Mouse (Mus musculus) intestine, embryonic 14.5 days (tissue): ENCODE measurements around the gene Elf5. TPM values are rescaled to one million over a fixed set of nuclear protein-coding genes. Genes with fewer than 3 reads are reported as not detected.

Source experiments
- ATAC-seq: fragments of 200-750 bp; cut with Nextera tagmentation; replicated peaks from 2 replicates; pipeline ENCODE4 v1.8.0; 2017; ENCODE audit warnings: low read depth, moderate number of reproducible peaks, moderate TSS enrichment, moderate library complexity; ENCODE audit not compliant: low FRiP score, low TSS enrichment
- DNase-seq: peaks from one replicate; pipeline ENCODE4 v3.0.0-alpha.2; 2018; ENCODE audit warnings: low spot score
- H3K27ac ChIP-seq: fragments of 300-500 bp; sonication (generic); 2 replicates; pipeline ENCODE4 v1.5.1; 2014; ENCODE audit warnings: low read depth, mild to moderate bottlenecking, control low read depth
- H3K27me3 ChIP-seq: fragments of 300-500 bp; sonication (generic); replicated peaks from 2 replicates; pipeline ENCODE4 v1.6.1; 2014; ENCODE audit warnings: low read length, control low read depth; ENCODE audit not compliant: control insufficient read depth, insufficient read depth
- H3K36me3 ChIP-seq: fragments of 300-500 bp; sonication (generic); 2 replicates; pipeline ENCODE4 v1.6.1; 2014; ENCODE audit warnings: low read length, control low read depth; ENCODE audit not compliant: control insufficient read depth, insufficient read depth
- H3K4me1 ChIP-seq: fragments of 300-500 bp; sonication (generic); replicated peaks from 2 replicates; pipeline ENCODE4 v1.6.1; 2014; ENCODE audit warnings: low read length, control low read depth, mixed read lengths; ENCODE audit not compliant: control insufficient read depth, insufficient read depth
- H3K4me2 ChIP-seq: fragments of 300-500 bp; sonication (generic); 2 replicates; pipeline ENCODE4 v1.6.1; 2014; ENCODE audit warnings: low read length
- H3K4me3 ChIP-seq: fragments of 300-500 bp; sonication (generic); 2 replicates; pipeline ENCODE4 v1.5.1; 2014; ENCODE audit warnings: low read depth, low read length, control low read depth, mixed read lengths
- H3K9ac ChIP-seq: fragments of 300-500 bp; sonication (generic); 2 replicates; pipeline ENCODE4 v1.6.1; 2014; ENCODE audit warnings: mild to moderate bottlenecking, low read length
- H3K9me3 ChIP-seq: fragments of 300-500 bp; sonication (generic); 2 replicates; pipeline ENCODE4 v1.6.1; 2016; ENCODE audit warnings: low read length, control low read depth; ENCODE audit not compliant: control insufficient read depth
- WGBS: fragments of 180-500 bp; shearing (Covaris S2); extraction: QIAGEN DNeasy Blood & Tissue Kit; methylation state at CpG from one replicate; pipeline ENCODE4 v1.1.7; 2014; 5-methylcytosine and 5-hydroxymethylcytosine counted together
- polyA plus RNA-seq: library from polyadenylated mRNA; unstranded; fragments of >200 nt; fragmentation: Nextera tagmentation; extraction: Ambion mirVana; gene quantifications from 2 replicates; pipeline ENCODE4 v1.2.1, GENCODE M21; 2014

The Elf5 gene
- polyA plus RNA-seq, 1 experiment from 2014 or later: 0.46 TPM

DNA sequence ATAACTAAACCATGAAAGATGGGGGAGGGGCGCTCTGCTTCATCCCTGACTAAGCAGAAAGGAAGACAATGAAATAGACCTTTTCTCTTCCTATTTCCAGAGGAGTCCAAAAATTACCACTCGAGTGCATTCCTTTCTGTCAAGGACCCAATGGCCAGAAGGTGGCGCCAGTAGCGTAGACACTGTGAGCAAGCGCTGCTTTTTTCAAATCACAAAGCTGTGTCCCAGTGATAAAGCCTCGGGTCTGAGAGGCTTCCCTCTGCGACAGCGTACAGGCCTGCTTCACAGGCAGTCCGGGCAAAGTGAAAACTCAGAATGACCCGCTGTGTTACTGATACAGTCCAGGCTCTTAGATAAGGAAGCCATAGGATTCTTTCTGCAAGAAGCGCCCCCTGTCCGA lies 28.2 kb downstream of the Elf5 start:
- 5% methylated on average over 12 of the region's 12 CpGs for WGBS
- peak; percentile 92 for DNase-seq
- 0 out of 2 replicates have a peak, but pooled peaks have one; percentile 43 for ATAC-seq
- Histone ChIP-seq H3K27me3 (no peaks in the 10 kb centered on the region), H3K9me3 (no peaks in the 10 kb centered on the region), H3K36me3 (no peaks in the 10 kb centered on the region), H3K4me1 (no peaks in the 10 kb centered on the region; the same call in 1 of the 2 replicates), H3K4me2 (peak overlapping the region; percentile 39), H3K4me3 (no peak overlapping the region; the same call in 1 of the 2 replicates), H3K27ac (no peak overlapping the region), H3K9ac (no peak overlapping the region)

DNA sequence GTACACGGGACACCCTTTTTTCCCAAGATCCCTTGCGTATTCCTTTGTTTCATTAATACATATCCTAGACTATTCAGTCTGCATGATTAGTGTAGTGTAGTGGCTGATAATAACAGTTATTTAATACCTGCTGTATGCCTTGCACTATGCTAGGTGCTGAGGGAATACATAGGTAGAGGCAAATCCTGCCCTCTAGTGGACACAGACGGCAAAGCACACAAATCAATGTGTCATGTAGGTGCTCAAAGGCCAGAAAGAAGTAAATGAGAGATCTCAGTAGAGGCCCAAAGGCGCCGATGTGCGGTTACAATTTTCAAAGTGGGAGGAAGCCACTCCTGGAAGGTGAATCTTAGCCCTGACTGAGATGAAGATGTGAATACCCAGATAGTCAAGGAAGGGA lies 34.3 kb downstream of the Elf5 start:
- Histone ChIP-seq H3K4me3 (no peak overlapping the region), H3K27me3 (no peaks in the 10 kb centered on the region), H3K9me3 (no peaks in the 10 kb centered on the region), H3K27ac (no peak overlapping the region), H3K4me2 (no peak overlapping the region), H3K9ac (no peak overlapping the region), H3K36me3 (no peaks in the 10 kb centered on the region), H3K4me1 (no peaks in the 10 kb centered on the region)
- 68% methylated on average over 6 of the region's 6 CpGs for WGBS
- DNase-seq: peak; percentile 72
- no peak for ATAC-seq

- WGBS: 88% methylated on average over 6 of the region's 6 CpGs
- Histone ChIP-seq H3K36me3 (no peaks in the 10 kb centered on the region), H3K27me3 (no peaks in the 10 kb centered on the region), H3K4me3 (no peak overlapping the region), H3K9me3 (no peaks in the 10 kb centered on the region), H3K4me2 (no peak overlapping the region), H3K4me1 (no peaks in the 10 kb centered on the region), H3K27ac (no peak overlapping the region), H3K9ac (no peak overlapping the region)
- DNase-seq (no peak), ATAC-seq (no peak)
Observed at GRCm38 (mm10) chr2:103446326-103446725, 34.8 kb downstream of the Elf5 start.

GRCm38 (mm10) chr2:103448947-103449560 lies 37.6 kb downstream of the Elf5 start:
- no peak for DNase-seq
- Histone ChIP-seq H3K27me3 (no peaks in the 10 kb centered on the region), H3K4me3 (no peak overlapping the region), H3K9ac (no peak overlapping the region), H3K27ac (no peak overlapping the region), H3K4me2 (no peak overlapping the region), H3K36me3 (peaks cover 16% of the 10 kb centered on the region), H3K4me1 (no peaks in the 10 kb centered on the region), H3K9me3 (no peaks in the 10 kb centered on the region)
- WGBS: 46% methylated on average over 14 of the region's 14 CpGs
- ATAC-seq: no peak

GRCm38 (mm10) chr2:103449813-103450212 lies 38.3 kb downstream of the Elf5 start:
- 81% methylated on average over 7 of the region's 7 CpGs for WGBS

GRCm38 (mm10) chr2:103450267-103450666 lies 38.8 kb downstream of the Elf5 start:
- ATAC-seq: no peak
- WGBS: 76% methylated on average over 8 of the region's 8 CpGs

More at GRCm38 (mm10) chr2:103449813-103450212, 38.3 kb downstream of the Elf5 start:
- no peak for ATAC-seq
- no peaks in the 10 kb centered on the region for H3K27me3 ChIP-seq
- DNase-seq: no peak
- no peaks in the 10 kb centered on the region for H3K4me1 ChIP-seq
- no peak overlapping the region for H3K4me3 ChIP-seq
- no peak overlapping the region for H3K4me2 ChIP-seq
- H3K27ac ChIP-seq: no peak overlapping the region
- no peaks in the 10 kb centered on the region for H3K9me3 ChIP-seq
- no peak overlapping the region for H3K9ac ChIP-seq
- H3K36me3 ChIP-seq: peaks cover 23% of the 10 kb centered on the region

GRCm38 (mm10) chr2:103452550-103452949 lies 41.1 kb downstream of the Elf5 start:
- H3K36me3 ChIP-seq: peaks cover 43% of the 10 kb centered on the region
- no peaks in the 10 kb centered on the region for H3K9me3 ChIP-seq
- no peak overlapping the region for H3K4me2 ChIP-seq
- ATAC-seq (no peak), DNase-seq (no peak)
- no peaks in the 10 kb centered on the region for H3K4me1 ChIP-seq
- no peak overlapping the region for H3K4me3 ChIP-seq
- H3K27ac ChIP-seq: no peak overlapping the region
- H3K27me3 ChIP-seq: no peaks in the 10 kb centered on the region
- no peak overlapping the region for H3K9ac ChIP-seq
- 80% methylated on average over 5 of the region's 5 CpGs for WGBS

More at GRCm38 (mm10) chr2:103450267-103450666, 38.8 kb downstream of the Elf5 start:
- Histone ChIP-seq H3K4me3 (no peak overlapping the region), H3K27ac (no peak overlapping the region), H3K4me1 (no peaks in the 10 kb centered on the region), H3K9ac (no peak overlapping the region), H3K36me3 (peaks cover 28% of the 10 kb centered on the region), H3K9me3 (no peaks in the 10 kb centered on the region), H3K27me3 (no peaks in the 10 kb centered on the region), H3K4me2 (no peak overlapping the region)
- DNase-seq: no peak

- Histone ChIP-seq H3K27ac (no peak overlapping the region), H3K9me3 (no peaks in the 10 kb centered on the region), H3K4me3 (no peak overlapping the region), H3K36me3 (peaks cover 73% of the 10 kb centered on the region), H3K27me3 (no peaks in the 10 kb centered on the region), H3K4me2 (no peak overlapping the region), H3K4me1 (no peaks in the 10 kb centered on the region), H3K9ac (no peak overlapping the region)
- ATAC-seq: no peak
- WGBS: 96% methylated on average over 7 of the region's 7 CpGs
- DNase-seq: no peak
Observed at GRCm38 (mm10) chr2:103455748-103456147, 44.3 kb downstream of the Elf5 start.

GRCm38 (mm10) chr2:103456646-103457045 lies 45.2 kb downstream of the Elf5 start:
- peak; percentile 61; the same call in 1 of the 2 replicates for ATAC-seq

More at GRCm38 (mm10) chr2:103456646-103457045, 45.2 kb downstream of the Elf5 start:
- no peak overlapping the region for H3K9ac ChIP-seq
- peaks cover 3% of the 10 kb centered on the region; the same call in 1 of the 2 replicates for H3K4me1 ChIP-seq
- 20% methylated on average over 10 of the region's 10 CpGs for WGBS
- H3K4me2 ChIP-seq: no peak overlapping the region
- no peak overlapping the region for H3K27ac ChIP-seq
- no peaks in the 10 kb centered on the region for H3K9me3 ChIP-seq
- H3K4me3 ChIP-seq: no peak overlapping the region
- peaks cover 77% of the 10 kb centered on the region for H3K36me3 ChIP-seq
- no peaks in the 10 kb centered on the region for H3K27me3 ChIP-seq
- peak; percentile 97 for DNase-seq
